Mouse (Mus musculus): ENCODE measurements at regions not wholly inside any gene's neighbourhood (a gene's known extent, or its start where the extent isn't known, plus 50 kb on each side); places are given as distances from the start of the nearest gene placed in this dataset.
"Not testable (repeated sequence)": the region's sequence is repeated elsewhere in the genome, so short reads cannot be mapped to it uniquely, and the experiment has no call there.

GRCm38 (mm10) chr2:166454160-166454888 is 259.3 kb downstream of the Prex1 start:
- H3K27ac ChIP-seq; H3K27me3 ChIP-seq; H3K4me2 ChIP-seq; H3K4me1 ChIP-seq (replicated peaks); H3K9ac ChIP-seq; H3K36me3 ChIP-seq; ATAC-seq (replicated peaks; ENCODE audit: insufficient number of reproducible peaks, insufficient read depth, low FRiP score, low read depth); H3K4me3 ChIP-seq; H3K9me3 ChIP-seq (replicated peaks): not testable (repeated sequence)
- WGBS = 62% methylated on average over 2 of the region's 7 CpGs

- Histone ChIP-seq H3K4me1 (replicated peaks) (peaks cover 38% of the 10 kb centered on the region), H3K36me3 (no peaks in the 10 kb centered on the region), H3K4me2 (no peak overlapping the region), H3K27me3 (no peaks in the 10 kb centered on the region), H3K27ac (no peak overlapping the region), H3K4me3 (no peak overlapping the region), H3K9me3 (replicated peaks) (no peaks in the 10 kb centered on the region), H3K9ac (no peak overlapping the region)
- no peak for ATAC-seq (replicated peaks; ENCODE audit: insufficient number of reproducible peaks, insufficient read depth, low FRiP score, low read depth)
- WGBS = 76% methylated on average over 7 of the region's 7 CpGs
Observed at GRCm38 (mm10) chr2:166450964-166451363, 262.7 kb downstream of the Prex1 start.

- Histone ChIP-seq H3K9me3 (replicated peaks) (no peaks in the 10 kb centered on the region), H3K4me1 (replicated peaks) (peaks cover 41% of the 10 kb centered on the region), H3K36me3 (no peaks in the 10 kb centered on the region), H3K27ac (no peak overlapping the region), H3K4me2 (no peak overlapping the region), H3K27me3 (no peaks in the 10 kb centered on the region), H3K9ac (no peak overlapping the region), H3K4me3 (no peak overlapping the region)
- whole genome bisulfite sequencing = 35% methylated on average over 10 of the region's 10 CpGs
- ATAC-seq (replicated peaks; ENCODE audit: insufficient number of reproducible peaks, insufficient read depth, low FRiP score, low read depth) = no peak
Observed at GRCm38 (mm10) chr2:166450380-166450779, 263.3 kb downstream of the Prex1 start.

GRCm38 (mm10) chr2:166448724-166449123 is 264.9 kb downstream of the Prex1 start:
- no peak overlapping the region for H3K4me3 ChIP-seq
- H3K9me3 ChIP-seq (replicated peaks) = no peaks in the 10 kb centered on the region
- WGBS = 41% methylated on average over 13 of the region's 13 CpGs
- ATAC-seq (replicated peaks; ENCODE audit: insufficient number of reproducible peaks, insufficient read depth, low FRiP score, low read depth) = no peak
- H3K9ac ChIP-seq = no peak overlapping the region
- H3K4me2 ChIP-seq = no peak overlapping the region
- no peaks in the 10 kb centered on the region for H3K27me3 ChIP-seq
- peaks cover 41% of the 10 kb centered on the region for H3K4me1 ChIP-seq (replicated peaks)
- peak overlapping the region; percentile 56 for H3K27ac ChIP-seq
- no peaks in the 10 kb centered on the region for H3K36me3 ChIP-seq

- no peak overlapping the region for H3K4me2 ChIP-seq
- 0 out of 2 replicates have a peak, but pooled peaks have one; percentile 25 for ATAC-seq (replicated peaks; ENCODE audit: insufficient number of reproducible peaks, insufficient read depth, low FRiP score, low read depth)
- no peak overlapping the region for H3K9ac ChIP-seq
- H3K36me3 ChIP-seq = no peaks in the 10 kb centered on the region
- peaks cover 42% of the 10 kb centered on the region for H3K4me1 ChIP-seq (replicated peaks)
- H3K27ac ChIP-seq = peak overlapping the region; percentile 56
- H3K4me3 ChIP-seq = no peak overlapping the region
- H3K27me3 ChIP-seq = no peaks in the 10 kb centered on the region
- no peaks in the 10 kb centered on the region for H3K9me3 ChIP-seq (replicated peaks)
- WGBS = 36% methylated on average over 11 of the region's 11 CpGs
Observed at GRCm38 (mm10) chr2:166448161-166448560, 265.5 kb downstream of the Prex1 start.

- no peak overlapping the region for H3K9ac ChIP-seq
- H3K4me2 ChIP-seq = no peak overlapping the region
- peak overlapping the region; percentile 23; the same call in 1 of the 2 replicates for H3K27ac ChIP-seq
- H3K9me3 ChIP-seq (replicated peaks) = no peaks in the 10 kb centered on the region
- peaks cover 50% of the 10 kb centered on the region for H3K4me1 ChIP-seq (replicated peaks)
- H3K27me3 ChIP-seq = no peaks in the 10 kb centered on the region
- peak; percentile 35; the same call in 1 of the 2 replicates for ATAC-seq (replicated peaks; ENCODE audit: insufficient number of reproducible peaks, insufficient read depth, low FRiP score, low read depth)
- H3K36me3 ChIP-seq = no peaks in the 10 kb centered on the region
- WGBS = 66% methylated on average over 3 of the region's 3 CpGs
- no peak overlapping the region for H3K4me3 ChIP-seq
Observed at GRCm38 (mm10) chr2:166446536-166446935, 267.1 kb downstream of the Prex1 start.

- not testable (repeated sequence) for H3K4me2 ChIP-seq; ATAC-seq (replicated peaks; ENCODE audit: insufficient number of reproducible peaks, insufficient read depth, low FRiP score, low read depth); H3K9me3 ChIP-seq (replicated peaks); H3K9ac ChIP-seq; H3K27me3 ChIP-seq; H3K36me3 ChIP-seq; H3K4me3 ChIP-seq
- WGBS = 67% methylated on average over 7 of the region's 7 CpGs
- peaks cover 50% of the 10 kb centered on the region for H3K4me1 ChIP-seq (replicated peaks)
- H3K27ac ChIP-seq = peak overlapping the region; percentile 21; the same call in 1 of the 2 replicates
Observed at GRCm38 (mm10) chr2:166445824-166446223, 267.8 kb downstream of the Prex1 start.

- ATAC-seq (replicated peaks; ENCODE audit: insufficient number of reproducible peaks, insufficient read depth, low FRiP score, low read depth) = no peak
- Histone ChIP-seq H3K9ac (no peak overlapping the region), H3K9me3 (replicated peaks) (no peaks in the 10 kb centered on the region), H3K27me3 (no peaks in the 10 kb centered on the region), H3K4me2 (no peak overlapping the region), H3K36me3 (no peaks in the 10 kb centered on the region), H3K4me1 (replicated peaks) (peaks cover 29% of the 10 kb centered on the region), H3K27ac (no peak overlapping the region), H3K4me3 (no peak overlapping the region)
- WGBS = 37% methylated on average over 15 of the region's 15 CpGs
Observed at GRCm38 (mm10) chr2:166442997-166443396, 270.6 kb downstream of the Prex1 start.

- H3K4me3 ChIP-seq = no peak overlapping the region
- peaks cover 15% of the 10 kb centered on the region; the same call in 1 of the 2 replicates for H3K4me1 ChIP-seq (replicated peaks)
- no peaks in the 10 kb centered on the region for H3K36me3 ChIP-seq
- H3K4me2 ChIP-seq = no peak overlapping the region
- no peaks in the 10 kb centered on the region for H3K27me3 ChIP-seq
- no peak overlapping the region for H3K9ac ChIP-seq
- ATAC-seq (replicated peaks; ENCODE audit: insufficient number of reproducible peaks, insufficient read depth, low FRiP score, low read depth) = no peak
- no peak overlapping the region for H3K27ac ChIP-seq
- 68% methylated on average over 13 of the region's 13 CpGs for WGBS
- H3K9me3 ChIP-seq (replicated peaks) = no peaks in the 10 kb centered on the region
Observed at GRCm38 (mm10) chr2:166439847-166440775, 273.5 kb downstream of the Prex1 start.

GRCm38 (mm10) chr2:166438207-166438606 is 275.4 kb downstream of the Prex1 start:
- Histone ChIP-seq H3K4me3 (no peak overlapping the region), H3K36me3 (no peaks in the 10 kb centered on the region), H3K9me3 (replicated peaks) (no peaks in the 10 kb centered on the region), H3K27me3 (no peaks in the 10 kb centered on the region), H3K4me1 (replicated peaks) (peaks cover 30% of the 10 kb centered on the region), H3K9ac (no peak overlapping the region), H3K27ac (no peak overlapping the region), H3K4me2 (no peak overlapping the region)
- WGBS = 78% methylated on average over 9 of the region's 9 CpGs
- ATAC-seq (replicated peaks; ENCODE audit: insufficient number of reproducible peaks, insufficient read depth, low FRiP score, low read depth) = no peak

- Histone ChIP-seq H3K9me3 (replicated peaks) (no peaks in the 10 kb centered on the region), H3K4me1 (replicated peaks) (peaks cover 41% of the 10 kb centered on the region), H3K27ac (peak overlapping the region; percentile 58), H3K4me3 (no peak overlapping the region), H3K4me2 (no peak overlapping the region), H3K36me3 (no peaks in the 10 kb centered on the region), H3K9ac (no peak overlapping the region), H3K27me3 (no peaks in the 10 kb centered on the region)
- no peak for ATAC-seq (replicated peaks; ENCODE audit: insufficient number of reproducible peaks, insufficient read depth, low FRiP score, low read depth)
- 40% methylated on average over 8 of the region's 8 CpGs for WGBS
Observed at GRCm38 (mm10) chr2:166434554-166434953, 279.1 kb downstream of the Prex1 start.

All from heart, embryonic 15.5 days (tissue).